Mouse (Mus musculus): ENCODE measurements around the gene Eme2. TPM values are rescaled to one million over a fixed set of nuclear protein-coding genes. Genes with fewer than 3 reads are reported as not detected.
"Not testable (repeated sequence)": the region's sequence is repeated elsewhere in the genome, so short reads cannot be mapped to it uniquely, and the experiment has no call there.

Gene Eme2
- total RNA-seq (2021): 10 to 100 TPM; 52.0 to 53.1 TPM
- long read RNA-seq, full-length matches to known transcripts: 26 of 60 reads
- long read RNA-seq, partial matches to known transcripts: 9 of 60 reads
- long read RNA-seq, other reads (novel, unspliced or antisense): 25 of 60 reads

GRCm38 (mm10) chr17:24894995-24895547 lies at the start of gene Eme2, which contains the start of gene Mrps34:
TSS of gene Eme2 (minus strand) at chr17:24895087.
TSS of gene Mrps34 (plus strand) at chr17:24895116.
- DNase-seq (ENCODE audit: low spot score in 2 of 2): peak; percentile 86 to 90

GRCm38 (mm10) chr17:24943589-24943988 lies 48.7 kb upstream of the Eme2 start:
- not testable (repeated sequence) for DNase-seq (ENCODE audit: low spot score in 2 of 2)

GRCm38 (mm10) chr17:24943036-24943435 lies 48.1 kb upstream of the Eme2 start:
- peak; percentile 6 to 43 for DNase-seq (ENCODE audit: low spot score in 2 of 2)

GRCm38 (mm10) chr17:24942453-24942852 lies 47.6 kb upstream of the Eme2 start:
- DNase-seq (ENCODE audit: low spot score in 2 of 2): peak in 1 of 2 experiments; percentile 62

DNA sequence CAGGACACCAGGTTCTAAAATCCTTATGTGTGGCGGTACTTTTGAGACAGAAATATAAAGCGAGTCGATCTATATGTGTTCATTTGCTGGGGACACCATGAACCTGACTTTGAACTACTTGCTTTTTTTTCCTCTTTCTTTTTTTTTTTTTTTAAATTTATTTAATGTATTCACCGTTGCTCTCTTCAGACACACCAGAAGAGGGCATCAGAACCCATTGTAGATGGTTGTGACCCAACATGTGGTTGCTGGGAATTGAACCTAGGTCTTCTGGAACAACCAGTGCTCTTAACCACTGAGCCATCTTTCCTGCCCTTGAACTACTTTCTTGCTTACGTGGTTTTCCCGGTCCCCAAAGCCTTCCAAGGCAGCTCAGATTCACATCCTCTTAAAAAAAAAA lies 42.4 kb upstream of the Eme2 start:
- DNase-seq (ENCODE audit: low spot score in 2 of 2): no peak

GRCm38 (mm10) chr17:24936259-24937237 lies 41.7 kb upstream of the Eme2 start, which contains the start of gene Mapk8ip3:
TSS of gene Mapk8ip3 (minus strand) at chr17:24936977.
- peak; percentile 94 to 97 for DNase-seq (ENCODE audit: low spot score in 2 of 2)

GRCm38 (mm10) chr17:24935666-24936065 lies 40.8 kb upstream of the Eme2 start:
- DNase-seq (ENCODE audit: low spot score in 2 of 2): no peak

DNA sequence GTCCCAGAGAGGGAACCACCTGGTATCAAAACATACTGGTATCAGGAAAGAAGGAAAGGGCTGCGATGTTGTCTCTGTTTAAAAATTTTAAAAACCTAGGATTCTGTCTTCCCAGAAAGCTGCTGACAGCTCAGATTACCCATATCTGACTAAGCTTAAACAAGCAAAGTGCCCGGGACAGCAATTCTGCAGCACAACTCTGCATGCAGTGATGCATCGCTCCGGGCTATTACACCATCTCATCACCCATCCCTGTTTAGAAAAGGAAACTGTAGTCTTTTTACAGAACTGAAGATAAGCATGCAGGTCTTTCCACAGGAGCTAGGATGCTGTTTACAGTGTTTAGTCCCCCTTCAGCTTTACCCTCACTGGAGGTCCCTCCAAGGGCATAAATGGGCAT lies 40.0 kb upstream of the Eme2 start:
- no peak for DNase-seq (ENCODE audit: low spot score in 2 of 2)

DNA sequence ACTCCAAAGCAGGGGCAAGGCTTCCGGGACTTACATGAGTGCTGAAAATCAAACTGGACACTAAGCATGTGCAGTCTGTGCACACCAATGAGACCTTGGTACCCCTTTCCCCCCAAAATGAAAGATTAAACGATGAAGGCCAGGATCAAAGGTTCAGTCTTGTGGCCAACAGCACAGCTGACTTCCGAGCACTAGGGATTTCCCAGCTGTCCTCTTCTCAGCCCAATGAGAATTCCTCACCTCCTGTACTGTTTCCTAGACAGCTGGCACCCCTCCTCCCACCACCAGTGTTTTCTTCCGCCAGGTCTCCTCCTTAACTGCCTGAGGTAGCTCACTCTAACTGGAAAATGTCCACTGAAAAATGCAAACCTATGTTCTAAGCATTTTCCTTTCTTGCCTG lies 38.3 kb upstream of the Eme2 start:
- DNase-seq (ENCODE audit: low spot score in 2 of 2): no peak

GRCm38 (mm10) chr17:24932431-24932830 lies 37.5 kb upstream of the Eme2 start:
- DNase-seq (ENCODE audit: low spot score in 2 of 2): no peak

DNA sequence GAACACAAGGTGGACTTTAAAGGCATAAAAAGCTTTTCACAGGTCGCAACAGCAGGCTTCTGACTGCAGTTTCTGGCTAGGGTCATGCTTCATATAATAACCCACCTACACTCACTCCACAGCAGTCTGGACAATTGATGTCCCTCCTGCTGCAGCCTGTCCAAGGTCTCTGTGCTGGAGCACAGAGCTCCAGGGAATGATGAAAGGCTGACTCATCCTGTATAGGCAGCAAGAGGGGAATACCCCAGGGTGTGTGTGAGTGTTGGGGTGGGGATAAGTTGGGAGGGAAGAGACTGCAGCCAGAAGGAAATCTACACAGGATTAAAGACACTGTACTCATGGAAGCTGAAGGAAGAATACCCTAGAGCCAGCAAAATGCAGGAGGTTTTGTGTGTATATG lies 34.6 kb upstream of the Eme2 start:
- DNase-seq (ENCODE audit: low spot score in 2 of 2): no peak

GRCm38 (mm10) chr17:24923246-24923645 lies 28.4 kb upstream of the Eme2 start:
- no peak for DNase-seq (ENCODE audit: low spot score in 2 of 2)

GRCm38 (mm10) chr17:24913984-24914383 lies 19.1 kb upstream of the Eme2 start:
- no peak for DNase-seq (ENCODE audit: low spot score in 2 of 2)

DNA sequence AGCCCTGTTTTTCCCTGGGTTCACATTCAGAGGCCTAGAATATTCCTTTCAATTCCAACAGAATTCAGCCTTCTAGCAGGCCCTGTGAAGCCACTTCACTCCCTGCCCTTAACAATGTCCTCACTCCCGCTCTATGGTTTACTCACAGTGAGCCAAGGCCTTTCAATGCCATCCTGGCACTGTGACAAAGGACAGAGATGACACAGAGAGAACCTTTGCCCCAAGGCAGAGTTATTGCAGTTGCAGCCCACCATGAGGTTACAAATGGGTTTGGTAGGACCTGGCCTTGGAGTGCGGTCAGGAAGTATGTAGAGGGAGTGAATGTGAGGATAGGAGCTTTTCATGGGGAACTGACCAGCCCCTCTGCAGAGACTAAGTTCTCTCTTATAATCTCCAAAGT lies 12.7 kb upstream of the Eme2 start:
- DNase-seq (ENCODE audit: low spot score in 2 of 2): no peak

DNA sequence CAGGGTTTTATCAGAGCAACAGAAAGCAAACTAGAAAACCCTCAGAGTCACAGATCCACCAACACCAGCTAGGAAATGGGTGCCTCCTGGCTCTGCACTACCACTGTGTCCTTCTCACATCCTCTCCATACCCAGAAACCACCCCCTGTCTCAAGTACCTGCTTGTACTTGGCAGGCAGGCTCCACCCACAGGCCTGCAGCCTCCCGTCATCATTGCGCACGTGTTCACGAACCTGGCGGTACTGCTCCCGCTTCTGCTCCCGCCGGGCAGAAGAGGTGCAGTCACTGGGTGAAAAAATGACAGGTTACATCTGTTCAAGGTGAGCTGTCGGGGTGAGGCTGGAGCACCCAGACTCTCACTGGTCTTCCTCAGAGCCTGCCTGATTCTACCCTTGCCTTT lies 8.9 kb upstream of the Eme2 start:
- no peak for DNase-seq (ENCODE audit: low spot score in 2 of 2)

DNA sequence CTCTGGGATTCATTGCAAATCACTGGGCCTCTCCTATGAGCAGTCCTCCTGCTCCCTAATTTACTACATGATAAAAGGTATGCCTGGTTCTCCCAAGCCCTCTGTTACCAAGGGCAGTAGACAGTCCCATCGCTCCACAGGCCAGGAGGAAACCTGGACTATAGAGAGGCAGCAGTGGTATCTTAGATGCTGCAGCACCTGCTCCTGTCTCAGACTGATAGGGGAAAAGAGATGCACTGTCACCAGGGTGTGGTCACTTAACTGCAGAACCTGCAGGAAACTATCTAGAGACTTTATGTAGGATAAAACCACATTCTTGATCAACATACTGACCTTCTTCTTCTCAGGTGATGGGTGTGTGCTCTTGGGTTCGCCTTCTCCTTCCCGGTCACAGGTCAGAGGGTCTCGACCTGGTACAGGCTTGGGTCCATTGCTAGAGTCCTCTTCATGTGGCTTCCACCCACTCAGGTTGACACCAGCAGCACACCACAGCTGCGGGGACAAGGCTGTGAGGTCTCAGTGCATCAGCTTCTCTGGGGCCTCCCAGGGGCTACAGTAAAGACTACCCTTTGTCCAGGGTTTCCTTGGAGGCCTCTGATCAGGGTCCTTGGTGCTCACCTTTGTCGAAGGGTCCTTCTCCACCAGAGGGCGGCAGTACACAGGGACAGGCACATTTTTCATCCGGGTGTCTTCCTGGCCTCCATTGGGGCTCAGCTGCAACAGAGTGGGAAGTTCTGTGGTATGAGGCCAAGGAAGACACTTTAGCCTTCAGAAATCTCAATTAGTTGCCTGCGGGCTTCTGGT lies 8.0 kb upstream of the Eme2 start:
- DNase-seq (ENCODE audit: low spot score in 2 of 2): no peak

- no peak for DNase-seq (ENCODE audit: low spot score in 2 of 2)
Measured at GRCm38 (mm10) chr17:24902124-24902523, 7.2 kb upstream of the Eme2 start.

DNA sequence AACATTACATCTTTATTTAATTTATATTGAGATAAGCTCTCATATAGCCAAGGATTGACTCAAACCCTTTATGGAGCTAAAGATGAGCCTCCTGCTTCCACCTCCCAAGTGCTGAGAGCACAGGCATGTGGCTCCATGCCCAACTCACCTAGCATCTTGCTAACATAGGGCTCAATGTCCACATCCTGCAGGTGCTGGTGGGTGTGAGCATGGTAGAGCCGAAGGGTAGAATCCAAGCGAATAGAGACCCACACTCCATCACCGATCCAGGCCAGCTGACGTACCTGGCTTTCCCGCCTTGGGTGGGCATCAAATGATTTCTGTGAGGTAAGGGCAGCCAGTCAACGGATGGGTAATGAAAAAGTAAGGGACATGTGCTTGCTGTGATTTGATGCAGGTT lies 5.1 kb upstream of the Eme2 start:
- DNase-seq (ENCODE audit: low spot score in 2 of 2): no peak

DNA sequence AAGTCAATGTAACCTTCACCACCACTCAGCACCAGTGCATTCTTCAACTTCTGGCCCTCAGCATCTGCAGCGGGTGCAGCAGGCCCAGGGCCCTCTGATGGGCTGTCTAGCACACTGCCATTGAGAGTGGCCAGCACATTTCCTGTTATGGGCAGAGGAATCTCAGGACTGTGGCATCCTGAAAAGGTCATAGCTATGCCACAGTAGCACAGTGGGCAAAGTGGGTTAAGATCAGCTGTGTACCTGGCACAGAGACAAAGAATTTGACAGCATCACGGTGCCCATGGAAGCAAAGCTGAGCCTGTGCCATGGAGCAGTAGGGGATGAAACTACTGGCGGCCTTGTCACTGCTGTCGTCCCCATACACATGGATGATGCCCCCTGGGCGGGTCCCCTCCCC lies 4.3 kb upstream of the Eme2 start:
- no peak for DNase-seq (ENCODE audit: low spot score in 2 of 2)

- no peak for DNase-seq (ENCODE audit: low spot score in 2 of 2)
Measured at GRCm38 (mm10) chr17:24898041-24898854, 3.4 kb upstream of the Eme2 start.
